Mouse (Mus musculus) embryonic facial prominence, embryonic 11.5 days (tissue): ENCODE results near the gene Rtf2. TPM values are rescaled to one million over a fixed set of nuclear protein-coding genes. Genes with fewer than 3 reads are reported as not detected.
A peak's percentile ranks its signal among the peaks of the same experiment; 100 is the strongest.

Experiments
- ATAC-seq: fragments of 200-750 bp; cut with Nextera tagmentation; replicated peaks from 2 replicates; pipeline ENCODE4 v1.8.0; 2017; ENCODE audit warnings: low read depth; ENCODE audit not compliant: insufficient number of reproducible peaks, low FRiP score, low TSS enrichment
- DNase-seq: peaks from one replicate; pipeline ENCODE4 v3.0.0-alpha.2; 2015; ENCODE audit warnings: low spot score
- H3K27ac ChIP-seq: fragments of 300-500 bp; sonication (generic); replicated peaks from 2 replicates; pipeline ENCODE4 v1.5.1; 2014; ENCODE audit warnings: mild to moderate bottlenecking, low read depth, low read length, control low read depth
- H3K27me3 ChIP-seq: fragments of 300-500 bp; sonication (generic); 2 replicates; pipeline ENCODE4 v1.6.1; 2014; ENCODE audit warnings: mild to moderate bottlenecking, low read length, moderate library complexity, mixed read lengths; ENCODE audit not compliant: control insufficient read depth, insufficient read depth
- H3K36me3 ChIP-seq: fragments of 300-500 bp; sonication (generic); replicated peaks from 2 replicates; pipeline ENCODE4 v1.6.1; 2014; ENCODE audit warnings: low read depth, mild to moderate bottlenecking, low read length, moderate library complexity, mixed read lengths; ENCODE audit not compliant: control insufficient read depth, insufficient read depth
- H3K4me1 ChIP-seq: fragments of 300-500 bp; sonication (generic); 2 replicates; pipeline ENCODE4 v1.6.1; 2014; ENCODE audit warnings: low read length, mixed read lengths; ENCODE audit not compliant: control insufficient read depth, insufficient read depth
- H3K4me2 ChIP-seq: fragments of 300-500 bp; sonication (generic); 2 replicates; pipeline ENCODE4 v1.6.1; 2014; ENCODE audit warnings: low read depth, mild to moderate bottlenecking, control low read depth, low read length, moderate library complexity
- H3K4me3 ChIP-seq: fragments of 300-500 bp; sonication (generic); 2 replicates; pipeline ENCODE4 v1.5.1; 2014; ENCODE audit warnings: low read depth, low read length, control low read depth
- H3K9ac ChIP-seq: fragments of 300-500 bp; sonication (generic); replicated peaks from 2 replicates; pipeline ENCODE4 v1.6.1; 2014; ENCODE audit warnings: mild to moderate bottlenecking, control low read depth, low read length
- H3K9me3 ChIP-seq: fragments of 300-500 bp; sonication (generic); replicated peaks from 2 replicates; pipeline ENCODE4 v1.6.1; 2016; ENCODE audit warnings: mild to moderate bottlenecking, low read length, inconsistent platforms, mixed read lengths; ENCODE audit not compliant: control insufficient read depth
- WGBS: fragments of 180-500 bp; shearing (Covaris S2); extraction: QIAGEN DNeasy Blood & Tissue Kit; methylation state at CpG from one replicate; pipeline ENCODE4 v1.1.7; 2014; 5-methylcytosine and 5-hydroxymethylcytosine counted together
- polyA plus RNA-seq: library from polyadenylated mRNA; unstranded; fragments of >200 nt; fragmentation: Nextera tagmentation; extraction: Ambion mirVana; gene quantifications from 2 replicates; pipeline ENCODE4 v1.2.1, GENCODE M21; 2014

Gene Rtf2
- 79.4 and 80.9 TPM in 2 replicates for polyA plus RNA-seq

GRCm38 (mm10) chr2:172439843-172440639 lies at the start of gene Rtf2:
Rtf2 (plus strand) TSS chr2:172440556.
- DNase-seq: peak; percentile 98
- H3K9me3 ChIP-seq: no peaks in the 10 kb centered on the region
- peak within 1 kb of the TSS; percentile 67 for H3K4me3 ChIP-seq
- peak within 1 kb of the TSS; percentile 64 for H3K9ac ChIP-seq
- H3K27ac ChIP-seq: no peak within 1 kb of the TSS
- peak within 1 kb of the TSS; percentile 61 for H3K4me2 ChIP-seq
- H3K4me1 ChIP-seq: no peaks in the 10 kb centered on the region
- ATAC-seq: peak; percentile 96
- no peaks in the 10 kb centered on the region for H3K27me3 ChIP-seq
- 2% methylated on average over 35 of the region's 35 CpGs for WGBS
- H3K36me3 ChIP-seq: no peaks in the 10 kb centered on the region; the same call in 1 of the 2 replicates

GRCm38 (mm10) chr2:172392041-172392521 lies 48.3 kb upstream of the Rtf2 start:
- H3K9me3 ChIP-seq: no peaks in the 10 kb centered on the region
- H3K27ac ChIP-seq: no peak overlapping the region
- no peak overlapping the region for H3K4me2 ChIP-seq
- H3K9ac ChIP-seq: no peak overlapping the region
- no peak overlapping the region for H3K4me3 ChIP-seq
- DNase-seq: no peak
- 78% methylated on average over 10 of the region's 10 CpGs for WGBS
- ATAC-seq: no peak
- H3K36me3 ChIP-seq: no peaks in the 10 kb centered on the region
- no peaks in the 10 kb centered on the region for H3K4me1 ChIP-seq
- H3K27me3 ChIP-seq: no peaks in the 10 kb centered on the region

- no peak within 1 kb of the TSS for H3K27ac ChIP-seq
- no peaks in the 10 kb centered on the region for H3K36me3 ChIP-seq
- H3K4me3 ChIP-seq: no peak within 1 kb of the TSS
- DNase-seq: no peak
- H3K9me3 ChIP-seq: no peaks in the 10 kb centered on the region
- no peaks in the 10 kb centered on the region for H3K4me1 ChIP-seq
- no peak within 1 kb of the TSS for H3K9ac ChIP-seq
- H3K4me2 ChIP-seq: no peak within 1 kb of the TSS
- no peaks in the 10 kb centered on the region for H3K27me3 ChIP-seq
- no peak for ATAC-seq
- WGBS: 39% methylated on average over 13 of the region's 13 CpGs
These were observed 46.8 kb upstream of the Rtf2 start, which contains the start of gene Cass4 for GRCm38 (mm10) chr2:172393391-172394051. Cass4 (plus strand) TSS chr2:172393794.

GRCm38 (mm10) chr2:172394052-172394392 lies 46.3 kb upstream of the Rtf2 start:
- 71% methylated on average over 2 of the region's 2 CpGs for WGBS
- H3K4me3 ChIP-seq: no peak overlapping the region
- DNase-seq: no peak

GRCm38 (mm10) chr2:172394671-172395070 lies 45.7 kb upstream of the Rtf2 start:
- ATAC-seq: no peak

More at GRCm38 (mm10) chr2:172394052-172394392, 46.3 kb upstream of the Rtf2 start:
- Histone ChIP-seq H3K9me3 (no peaks in the 10 kb centered on the region), H3K27me3 (no peaks in the 10 kb centered on the region), H3K9ac (no peak overlapping the region), H3K4me1 (no peaks in the 10 kb centered on the region), H3K36me3 (no peaks in the 10 kb centered on the region), H3K27ac (no peak overlapping the region), H3K4me2 (no peak overlapping the region)
- no peak for ATAC-seq

GRCm38 (mm10) chr2:172395961-172396360 lies 44.4 kb upstream of the Rtf2 start:
- Histone ChIP-seq H3K9ac (no peak overlapping the region), H3K36me3 (no peaks in the 10 kb centered on the region), H3K9me3 (no peaks in the 10 kb centered on the region), H3K27me3 (no peaks in the 10 kb centered on the region; the same call in 1 of the 2 replicates), H3K27ac (no peak overlapping the region), H3K4me1 (no peaks in the 10 kb centered on the region), H3K4me2 (no peak overlapping the region), H3K4me3 (no peak overlapping the region)
- ATAC-seq (no peak), DNase-seq (no peak)
- WGBS: 33% methylated on average over 9 of the region's 9 CpGs

More at GRCm38 (mm10) chr2:172394671-172395070, 45.7 kb upstream of the Rtf2 start:
- Histone ChIP-seq H3K4me3 (no peak overlapping the region), H3K27me3 (no peaks in the 10 kb centered on the region), H3K4me1 (no peaks in the 10 kb centered on the region), H3K4me2 (no peak overlapping the region), H3K9ac (no peak overlapping the region), H3K9me3 (no peaks in the 10 kb centered on the region), H3K27ac (no peak overlapping the region), H3K36me3 (no peaks in the 10 kb centered on the region)
- no peak for DNase-seq
- WGBS: 78% methylated on average over 4 of the region's 4 CpGs

GRCm38 (mm10) chr2:172399901-172400300 lies 40.5 kb upstream of the Rtf2 start:
- no peaks in the 10 kb centered on the region; the same call in 1 of the 2 replicates for H3K27me3 ChIP-seq
- no peak overlapping the region for H3K4me2 ChIP-seq
- H3K36me3 ChIP-seq: no peaks in the 10 kb centered on the region
- DNase-seq (no peak), ATAC-seq (peak; percentile 45)
- H3K4me3 ChIP-seq: no peak overlapping the region
- H3K9me3 ChIP-seq: no peaks in the 10 kb centered on the region
- 42% methylated on average over 9 of the region's 9 CpGs for WGBS
- H3K4me1 ChIP-seq: no peaks in the 10 kb centered on the region
- H3K9ac ChIP-seq: no peak overlapping the region
- no peak overlapping the region for H3K27ac ChIP-seq
